Mouse (Mus musculus): ENCODE data around the gene Inpp5d. TPM values are rescaled to one million over a fixed set of nuclear protein-coding genes. Genes with fewer than 3 reads are reported as not detected.

Gene Inpp5d
- polyA plus RNA-seq, 1 experiment from 2014 or later, result 4.7 TPM

- Histone ChIP-seq H3K27ac (replicated peaks) (no peak overlapping the region), H3K4me1 (replicated peaks) (no peaks in the 10 kb centered on the region), H3K9me3 (no peaks in the 10 kb centered on the region), H3K36me3 (peaks cover 87% of the 10 kb centered on the region), H3K4me2 (no peak overlapping the region), H3K4me3 (no peak overlapping the region), H3K27me3 (no peaks in the 10 kb centered on the region), H3K9ac (no peak overlapping the region)
- 95% methylated on average over 2 of the region's 2 CpGs for WGBS
- no peak for ATAC-seq (ENCODE audit: low FRiP score, low read depth)
These were observed 149.2 kb downstream of the Inpp5d start for GRCm38 (mm10) chr1:87769263-87769662.

Other genes with a start within 250 kb of the Inpp5d start
- gene Kcnj13, start 225.6 kb upstream of the Inpp5d start, polyA plus RNA-seq (2015; fragmentation: Nextera tagmentation; extraction: Ambion mirVana), result 16.0 and 17.9 TPM in 2 replicates
- gene Snorc, start 150.0 kb upstream of the Inpp5d start, polyA plus RNA-seq (2015; fragmentation: Nextera tagmentation; extraction: Ambion mirVana), result 0.84 and 1.4 TPM in 2 replicates
- 0.43 and 0.73 TPM in 2 replicates for gene Neu2, start 110.4 kb upstream of the Inpp5d start, polyA plus RNA-seq (2015; fragmentation: Nextera tagmentation; extraction: Ambion mirVana)
- gene Ngef, start 46.4 kb upstream of the Inpp5d start, polyA plus RNA-seq (2015; fragmentation: Nextera tagmentation; extraction: Ambion mirVana), result 21.9 and 27.7 TPM in 2 replicates
- 71.4 and 73.9 TPM in 2 replicates for gene Atg16l1, start 135.6 kb downstream of the Inpp5d start, polyA plus RNA-seq (2015; fragmentation: Nextera tagmentation; extraction: Ambion mirVana)
- gene Sag, start 183.4 kb downstream of the Inpp5d start, polyA plus RNA-seq (2015; fragmentation: Nextera tagmentation; extraction: Ambion mirVana), result 1.7 and 2.3 TPM in 2 replicates
- gene Dgkd, start 233.0 kb downstream of the Inpp5d start, polyA plus RNA-seq (2015; fragmentation: Nextera tagmentation; extraction: Ambion mirVana), result 44.0 and 47.6 TPM in 2 replicates